In the genomic region with DNA sequence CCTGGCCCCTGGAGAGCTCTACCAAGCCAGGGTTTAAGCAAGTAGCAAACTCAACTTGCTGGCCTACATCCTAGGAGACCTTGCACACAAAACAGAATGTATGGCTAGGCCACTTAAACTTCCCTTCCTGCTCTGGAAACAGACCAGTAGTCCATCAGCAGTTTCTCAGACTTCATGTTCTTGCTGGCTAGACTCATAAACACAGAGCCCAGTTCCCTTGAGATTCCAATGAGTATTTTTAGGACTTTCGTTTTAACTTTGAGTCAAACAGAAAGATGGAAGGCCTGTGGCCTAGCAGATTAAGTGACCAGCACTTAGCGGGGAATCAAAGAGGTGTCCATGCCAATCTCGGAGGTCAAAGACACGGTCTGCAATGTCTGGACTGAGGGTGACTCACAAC, we compare ENCODE assay signal across 14 mouse cellular contexts.
"Had no signal": no experiment of that assay in that cellular context is flagged by ENCODE, and none has a peak within 500 bp of the region (broad histone marks: within the 10 kb centered on the region; RNA-seq: fewer than 3 reads in every experiment).

No protein-coding gene starts in this region.

- H3K27me3 ChIP-seq: liver, embryonic 15.5 days; midbrain, embryonic 13.5 days; stomach, embryonic 15.5 days had no signal

- H3K4me1 ChIP-seq: liver, embryonic 15.5 days; midbrain, embryonic 13.5 days; stomach, embryonic 15.5 days had no signal

- H3K4me2 ChIP-seq: liver, embryonic 11.5 days; liver, embryonic 15.5 days; midbrain, embryonic 13.5 days; stomach, embryonic 15.5 days had no signal

- H3K36me3 ChIP-seq: liver, embryonic 15.5 days; midbrain, embryonic 13.5 days; stomach, embryonic 15.5 days had no signal

- H3K9ac ChIP-seq: liver, embryonic 15.5 days; midbrain, embryonic 13.5 days; stomach, embryonic 15.5 days had no signal

- ATAC-seq: midbrain, embryonic 13.5 days had no signal

- H3K27ac ChIP-seq: kidney, postnatal 0 days; liver, embryonic 15.5 days; midbrain, embryonic 13.5 days; stomach, embryonic 15.5 days had no signal

- H3K4me3 ChIP-seq: liver, embryonic 15.5 days; midbrain, embryonic 13.5 days; stomach, embryonic 15.5 days had no signal

- H3K9me3 ChIP-seq: liver, embryonic 15.5 days; midbrain, embryonic 13.5 days; stomach, embryonic 15.5 days had no signal

- DNase-seq: kidney, adult 9 months; kidney, postnatal 36 days; layer of hippocampus, adult 9-11 months; layer of hippocampus, postnatal 36 days; lung, adult 2 months; lung, postnatal 14 days; right cerebral cortex, postnatal 14 days; thymus, adult 2 months; thymus, postnatal 25 days had no signal
